Mouse (Mus musculus): ENCODE measurements around the gene Trpm8.

- no peak for TF ChIP-seq GATA1 (IDR thresholded peaks at IDR 0.05; ENCODE audit: low read length)
- TF ChIP-seq TAL1 (IDR thresholded peaks at IDR 0.05; ENCODE audit: low read length): no peak
Measured at GRCm38 (mm10) chr1:88262255-88262654, 15.2 kb upstream of the Trpm8 start.
